2 mouse cellular contexts compared by ENCODE assay signal in the genomic region with DNA sequence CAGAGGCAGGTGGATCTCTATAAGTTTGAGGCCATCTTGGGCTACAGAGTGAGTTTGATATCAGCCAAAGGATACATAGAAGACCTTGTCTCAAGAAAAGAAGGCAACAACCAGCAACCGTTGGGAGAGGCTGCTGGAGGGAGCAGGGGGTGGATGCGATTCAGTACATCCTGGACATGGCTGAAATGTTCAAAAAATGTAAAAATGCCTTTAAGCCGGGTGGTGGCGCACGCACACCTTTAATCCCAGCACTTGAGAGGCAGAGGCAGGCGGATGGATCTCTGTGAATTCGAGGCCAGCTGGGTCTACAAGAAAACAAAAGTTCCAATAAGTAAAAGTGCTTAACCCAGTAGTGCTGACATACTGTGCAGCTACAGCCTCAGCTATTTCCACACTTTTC.
TF ChIP-seq lines count a peak whose summit lies in the region.

No protein-coding gene starts in this region.

TF ChIP-seq in CH12.LX, 34 proteins besides CTCF, POLR2A, EP300 and RAD21:
- TF ChIP-seq TBP (conservative IDR thresholded peaks at IDR 0.05; ENCODE audit: low read depth, low read length) (no peak), JUND (conservative IDR thresholded peaks at IDR 0.05; ENCODE audit: low read depth, low read length) (no peak), NELFE (IDR thresholded peaks at IDR 0.05; ENCODE audit: low read depth, low read length) (no peak), JUN (IDR thresholded peaks at IDR 0.05; ENCODE audit: insufficient read depth, low read depth, low read length) (no peak), ZMIZ1 (IDR thresholded peaks at IDR 0.05; ENCODE audit: low read depth, low read length) (no peak), SMC3 (IDR thresholded peaks at IDR 0.05; ENCODE audit: low read depth, low read length) (peak; percentile 25; the same call in 1 of the 2 replicates)

TF ChIP-seq in MEL, 35 proteins besides CTCF, POLR2A, EP300 and RAD21:
- TF ChIP-seq SMC3 (IDR thresholded peaks at IDR 0.05; ENCODE audit: low read depth, low read length): peak; percentile 62
- peak; percentile 47 for TF ChIP-seq ZC3H11A (IDR thresholded peaks at IDR 0.05; ENCODE audit: low read depth, low read length)
- TF ChIP-seq TBP (IDR thresholded peaks at IDR 0.05; ENCODE audit: low read depth, low read length): no peak
